Mouse (Mus musculus): ENCODE measurements around the gene Rpap3.

Rpap3 gene

DNA sequence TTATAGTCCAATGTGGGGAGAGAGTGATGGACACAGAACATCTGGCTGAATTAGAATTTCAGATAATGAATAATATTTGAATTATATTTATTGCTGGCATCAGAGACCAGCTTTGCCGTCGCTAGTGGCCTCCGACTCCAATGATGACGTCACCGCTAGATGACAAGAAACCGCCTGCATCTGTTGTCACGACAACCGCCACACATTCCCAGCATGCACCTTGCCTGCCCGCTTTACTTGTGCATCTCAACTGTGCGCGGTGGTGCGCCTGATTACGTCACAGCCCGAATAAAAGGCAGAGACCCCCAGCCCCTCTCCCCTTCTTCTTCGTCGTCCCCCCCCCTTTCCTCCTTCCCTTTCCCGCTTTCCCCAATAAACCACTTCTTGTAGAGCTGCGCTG, 57.4 kb downstream of the Rpap3 start:
- TF ChIP-seq POU5F1 (IDR thresholded peaks at IDR 0.05; ENCODE audit: borderline replicate concordance, low read length) (no peak), NANOG (IDR thresholded peaks at IDR 0.05; ENCODE audit: borderline replicate concordance, low read length) (no peak), CTCF (conservative IDR thresholded peaks at IDR 0.05; ENCODE audit: low read length) (no peak)
- Histone ChIP-seq H3K36me3 (ENCODE audit: insufficient read depth, low read length) (no peaks in the 10 kb centered on the region), H3K4me3 (replicated peaks; ENCODE audit: low read length) (no peak overlapping the region), H3K27me3 (ENCODE audit: insufficient read depth, low read length) (0 out of 2 replicates have a peak, but pooled peaks cover 3% of the 10 kb centered on the region), H3K4me1 (replicated peaks; ENCODE audit: low read depth, low read length) (no peaks in the 10 kb centered on the region), H3K9me3 (ENCODE audit: low read length) (peaks cover 12% of the 10 kb centered on the region)

DNA sequence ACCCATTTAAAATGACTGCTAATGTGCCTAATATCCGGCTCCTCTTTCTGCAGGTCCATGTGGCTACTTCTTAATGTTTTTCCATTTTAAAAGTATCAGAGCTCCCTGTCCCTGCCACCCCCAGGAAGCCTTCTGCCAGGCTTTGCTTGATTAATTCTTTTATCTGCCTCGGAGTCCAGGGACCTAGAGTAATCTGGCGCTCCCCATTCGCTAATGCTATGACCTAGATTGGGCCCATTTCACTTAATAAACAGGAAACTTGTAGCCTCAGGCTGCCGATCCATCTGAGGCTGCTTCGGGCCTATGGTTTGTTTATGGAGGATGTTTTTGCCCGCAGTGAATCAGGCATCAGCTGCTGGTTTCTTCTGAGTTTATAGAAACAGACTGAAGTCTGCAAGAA, 59.2 kb downstream of the Rpap3 start:
- H3K4me3 ChIP-seq (replicated peaks; ENCODE audit: low read length), result no peak overlapping the region
- H3K4me1 ChIP-seq (replicated peaks; ENCODE audit: low read depth, low read length), result no peaks in the 10 kb centered on the region
- no peaks in the 10 kb centered on the region for H3K36me3 ChIP-seq (ENCODE audit: insufficient read depth, low read length)
- TF ChIP-seq CTCF (conservative IDR thresholded peaks at IDR 0.05; ENCODE audit: low read length) (no peak), NANOG (IDR thresholded peaks at IDR 0.05; ENCODE audit: borderline replicate concordance, low read length) (no peak), POU5F1 (IDR thresholded peaks at IDR 0.05; ENCODE audit: borderline replicate concordance, low read length) (no peak)
- H3K9me3 ChIP-seq (ENCODE audit: low read length), result peaks cover 12% of the 10 kb centered on the region
- 0 out of 2 replicates have a peak, but pooled peaks cover 3% of the 10 kb centered on the region for H3K27me3 ChIP-seq (ENCODE audit: insufficient read depth, low read length)

DNA sequence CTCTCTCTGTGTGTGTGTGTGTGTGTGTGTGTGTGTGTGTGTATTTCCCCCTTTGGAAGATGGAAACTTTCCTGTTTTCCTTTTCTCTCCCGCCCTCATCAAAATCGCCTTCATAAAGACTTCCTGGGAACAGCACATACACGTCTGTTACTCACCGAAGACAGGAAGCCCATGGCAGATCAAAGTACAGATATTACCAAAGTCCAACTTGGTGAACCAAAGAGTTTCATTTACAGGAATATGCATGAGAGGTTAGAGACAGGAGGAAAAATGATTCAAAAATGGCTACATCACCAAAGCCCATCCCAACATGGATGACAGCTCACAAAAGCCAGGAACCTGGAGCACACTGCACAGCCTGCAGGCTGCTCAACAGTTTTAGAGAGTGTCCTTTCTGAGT, 61.6 kb downstream of the Rpap3 start:
- no peaks in the 10 kb centered on the region for H3K27me3 ChIP-seq (ENCODE audit: insufficient read depth, low read length)
- H3K9me3 ChIP-seq (ENCODE audit: low read length), result peaks cover 24% of the 10 kb centered on the region
- H3K36me3 ChIP-seq (ENCODE audit: insufficient read depth, low read length), result no peaks in the 10 kb centered on the region
- TF ChIP-seq CTCF (conservative IDR thresholded peaks at IDR 0.05; ENCODE audit: low read length), result no peak
- no peak for TF ChIP-seq NANOG (IDR thresholded peaks at IDR 0.05; ENCODE audit: borderline replicate concordance, low read length)
- TF ChIP-seq POU5F1 (IDR thresholded peaks at IDR 0.05; ENCODE audit: borderline replicate concordance, low read length), result no peak
- no peak overlapping the region for H3K4me3 ChIP-seq (replicated peaks; ENCODE audit: low read length)
- no peaks in the 10 kb centered on the region for H3K4me1 ChIP-seq (replicated peaks; ENCODE audit: low read depth, low read length)
